Mouse (Mus musculus) testis, adult 2 months (tissue): ENCODE measurements at regions not wholly inside any gene's neighbourhood (a gene's known extent, or its start where the extent isn't known, plus 50 kb on each side); places are given as distances from the start of the nearest gene placed in this dataset.

Source experiments
- H3K27ac ChIP-seq: fragments of 200-500 bp; 2 replicates; pipeline ENCODE4 v1.5.1; 2012; ENCODE audit warnings: low read depth, low read length; ENCODE audit not compliant: control insufficient read depth, insufficient read depth
- H3K27me3 ChIP-seq: fragments of 200-500 bp; 2 replicates; pipeline ENCODE4 v1.6.1; 2012; ENCODE audit warnings: mild to moderate bottlenecking, low read length, moderate library complexity; ENCODE audit not compliant: control insufficient read depth, insufficient read depth
- H3K36me3 ChIP-seq: fragments of 200-500 bp; 2 replicates; pipeline ENCODE4 v1.6.1; 2012; ENCODE audit warnings: mild to moderate bottlenecking, low read length; ENCODE audit not compliant: control insufficient read depth, insufficient read depth
- H3K4me1 ChIP-seq: fragments of 200-500 bp; 2 replicates; pipeline ENCODE4 v1.6.1; 2012; ENCODE audit warnings: low read length; ENCODE audit not compliant: control insufficient read depth, insufficient read depth
- H3K4me3 ChIP-seq: fragments of 200-500 bp; 2 replicates; pipeline ENCODE4 v1.5.1; 2012; ENCODE audit warnings: low read depth, mild to moderate bottlenecking, low read length, moderate library complexity, mixed read lengths; ENCODE audit not compliant: control insufficient read depth
- CTCF ChIP-seq: fragments of 200-500 bp; IDR thresholded peaks from 2 replicates; pipeline ENCODE4 v1.5.1; 2012; ENCODE audit warnings: low read depth, mild to moderate bottlenecking, inconsistent platforms, low read length, moderate library complexity; ENCODE audit not compliant: control insufficient read depth, insufficient read depth, insufficient replicate concordance
- POLR2A ChIP-seq: fragments of 200-500 bp; IDR thresholded peaks from 2 replicates; pipeline ENCODE4 v1.6.1; 2012; ENCODE audit warnings: low read depth, mild to moderate bottlenecking, inconsistent platforms, low read length, moderate library complexity; ENCODE audit not compliant: control insufficient read depth

DNA sequence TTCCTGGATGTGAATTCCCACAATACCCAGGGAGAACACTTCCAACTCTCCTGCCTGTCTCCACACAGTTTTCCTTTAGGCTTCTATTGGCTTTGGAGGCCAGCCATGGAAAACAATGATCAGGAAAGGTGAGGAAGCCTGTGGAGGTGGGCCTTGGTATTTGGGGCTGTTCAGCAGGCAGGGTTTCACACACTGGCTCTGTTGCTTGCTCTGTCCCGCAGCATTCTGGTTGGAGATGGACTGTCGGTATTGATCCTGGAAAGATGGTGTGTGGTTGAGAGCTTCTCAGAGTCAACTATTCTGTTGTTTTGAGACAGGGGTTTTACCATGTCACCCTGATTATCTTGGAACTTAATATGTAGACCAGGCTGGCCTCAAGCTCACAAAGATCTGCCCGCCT, 251.6 kb upstream of the Tle3 start:
- no peak overlapping the region for H3K4me3 ChIP-seq
- H3K27ac ChIP-seq = no peak overlapping the region
- H3K4me1 ChIP-seq = no peaks in the 10 kb centered on the region
- H3K36me3 ChIP-seq = no peaks in the 10 kb centered on the region
- H3K27me3 ChIP-seq = no peaks in the 10 kb centered on the region
- TF ChIP-seq POLR2A (no peak), CTCF (no peak)

DNA sequence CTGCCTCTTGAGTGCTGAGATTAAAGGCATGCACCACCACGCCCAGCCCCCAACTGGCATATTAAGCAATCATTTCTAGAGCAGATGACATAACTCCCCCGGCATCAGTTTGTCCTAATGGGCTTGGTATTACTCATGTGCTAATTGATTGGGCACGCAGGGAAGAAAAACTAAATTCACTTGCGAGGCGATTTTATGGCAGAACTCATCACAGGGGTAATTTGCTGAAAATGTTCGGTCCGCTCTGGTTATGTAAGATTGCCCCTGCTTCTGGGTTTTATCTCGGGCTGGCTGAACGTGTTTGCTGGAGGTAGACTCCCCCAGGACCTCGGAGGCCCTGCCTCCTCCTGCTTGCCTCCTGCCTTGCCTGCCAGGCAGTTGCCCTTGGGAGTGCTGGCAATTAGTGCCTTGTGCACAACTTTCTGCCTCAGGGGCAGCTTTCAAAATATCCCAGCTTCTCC, 251.2 kb upstream of the Tle3 start:
- Histone ChIP-seq H3K27ac (no peak overlapping the region), H3K36me3 (no peaks in the 10 kb centered on the region), H3K4me3 (no peak overlapping the region), H3K4me1 (no peaks in the 10 kb centered on the region), H3K27me3 (no peaks in the 10 kb centered on the region)
- TF ChIP-seq CTCF (no peak), POLR2A (no peak)

DNA sequence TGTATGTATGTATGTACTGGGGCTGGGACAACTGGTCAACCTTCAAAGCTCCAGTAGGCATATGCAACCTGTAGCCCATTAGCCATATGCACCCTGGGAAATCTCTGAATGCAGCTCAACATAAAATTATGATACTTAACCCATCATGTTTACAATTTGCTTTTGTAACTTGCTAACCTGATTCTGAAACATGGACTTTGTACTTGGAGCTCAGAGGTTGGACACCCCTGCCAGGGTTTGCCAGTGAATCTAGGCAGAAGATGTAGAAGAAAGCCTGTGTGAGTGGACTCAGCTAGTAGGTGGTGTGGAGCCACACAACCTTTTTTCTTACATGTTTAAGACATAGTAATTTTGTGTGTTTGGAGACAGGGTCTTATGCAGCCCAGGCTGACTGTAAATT, 248.7 kb upstream of the Tle3 start:
- Histone ChIP-seq H3K27me3 (no peaks in the 10 kb centered on the region), H3K4me3 (no peak overlapping the region), H3K36me3 (no peaks in the 10 kb centered on the region), H3K4me1 (no peaks in the 10 kb centered on the region), H3K27ac (no peak overlapping the region)
- TF ChIP-seq POLR2A (no peak), CTCF (no peak)

DNA sequence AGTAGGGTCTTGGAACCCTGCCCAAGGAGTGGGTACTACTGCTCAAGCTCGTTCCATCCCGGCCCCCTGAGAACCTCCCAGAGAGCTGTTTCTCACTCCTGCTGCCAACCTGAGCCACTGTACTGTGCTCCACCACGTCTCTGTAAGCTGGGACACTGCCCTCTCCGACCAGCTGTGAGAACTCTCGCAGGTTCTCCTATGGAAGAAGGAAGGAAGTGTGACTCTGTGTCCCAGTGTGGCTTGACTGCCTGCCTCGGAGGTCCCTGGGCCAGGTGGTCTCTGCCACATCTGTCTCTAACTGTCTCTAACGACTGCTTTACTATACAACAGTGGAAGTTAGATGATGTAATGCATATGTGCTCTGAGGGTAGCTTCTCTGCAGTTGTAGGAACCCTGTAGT, 246.4 kb upstream of the Tle3 start:
- Histone ChIP-seq H3K27me3 (no peaks in the 10 kb centered on the region), H3K36me3 (no peaks in the 10 kb centered on the region), H3K4me1 (no peaks in the 10 kb centered on the region), H3K27ac (no peak overlapping the region), H3K4me3 (peak overlapping the region; percentile 33)
- TF ChIP-seq POLR2A (no peak), CTCF (no peak)

DNA sequence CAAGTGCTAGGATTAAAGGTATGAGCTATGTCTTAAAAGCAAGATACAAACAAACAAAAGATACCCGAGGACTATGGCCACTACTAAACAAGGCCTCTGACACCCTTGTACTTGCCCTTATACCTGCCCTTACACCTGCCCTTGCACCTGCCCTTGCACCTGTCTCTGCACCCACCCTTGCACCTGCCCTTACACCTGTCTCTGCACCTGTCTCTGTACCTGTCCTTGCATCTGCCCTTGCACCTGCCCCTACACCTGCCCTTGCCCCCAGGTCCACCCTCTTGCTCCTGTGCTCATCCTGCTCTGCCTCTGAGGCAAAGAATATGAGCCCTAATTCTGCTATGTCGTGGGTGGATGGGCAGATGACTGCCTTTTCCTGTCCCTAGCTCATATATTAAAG, 244.1 kb upstream of the Tle3 start:
- no peaks in the 10 kb centered on the region for H3K36me3 ChIP-seq
- no peak overlapping the region for H3K4me3 ChIP-seq
- no peak for TF ChIP-seq CTCF
- no peak for TF ChIP-seq POLR2A
- H3K27me3 ChIP-seq = no peaks in the 10 kb centered on the region
- H3K4me1 ChIP-seq = no peaks in the 10 kb centered on the region
- no peak overlapping the region for H3K27ac ChIP-seq

DNA sequence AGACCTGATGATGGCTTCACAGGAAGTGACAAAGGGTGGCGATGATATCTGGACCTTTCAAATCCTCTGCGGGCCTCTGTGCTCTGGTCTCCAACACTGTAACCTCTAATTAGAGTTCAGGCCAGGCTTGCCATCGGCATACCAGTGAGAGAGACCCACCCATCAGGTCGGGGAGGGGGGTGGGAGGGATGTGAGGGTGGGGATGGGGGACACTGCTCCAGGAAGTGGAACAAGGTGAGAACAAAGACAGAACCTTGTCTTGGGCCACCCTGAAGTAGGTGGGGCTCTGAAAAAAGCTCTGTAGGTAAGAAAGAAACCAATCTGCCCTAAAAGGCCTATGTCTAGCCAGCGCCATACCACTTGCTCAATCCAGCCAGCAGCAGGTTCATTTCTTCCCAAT, 243.0 kb upstream of the Tle3 start:
- Histone ChIP-seq H3K4me3 (no peak overlapping the region), H3K27me3 (no peaks in the 10 kb centered on the region), H3K4me1 (no peaks in the 10 kb centered on the region), H3K36me3 (no peaks in the 10 kb centered on the region), H3K27ac (no peak overlapping the region)
- TF ChIP-seq CTCF = no peak
- no peak for TF ChIP-seq POLR2A

DNA sequence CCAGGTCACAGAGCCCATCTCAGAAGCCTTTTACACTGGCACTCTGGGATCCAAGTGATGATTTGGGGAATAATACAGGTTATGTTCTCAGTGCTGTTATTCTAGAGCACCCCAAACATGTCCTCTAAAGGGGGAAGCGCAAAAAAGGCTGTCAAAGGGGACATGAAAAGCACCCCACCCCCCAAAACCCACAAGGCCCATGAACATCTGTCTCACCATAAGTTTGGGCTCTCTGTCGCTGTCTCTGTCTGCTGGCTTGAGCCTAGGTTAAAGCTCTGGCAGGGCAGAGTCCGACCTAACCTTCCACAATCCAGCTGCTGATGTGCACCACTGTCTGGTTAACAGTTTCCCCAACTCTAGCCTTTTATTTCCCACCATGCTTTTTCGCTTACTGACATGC, 241.3 kb upstream of the Tle3 start:
- no peaks in the 10 kb centered on the region for H3K36me3 ChIP-seq
- H3K4me3 ChIP-seq = no peak overlapping the region
- H3K27me3 ChIP-seq = no peaks in the 10 kb centered on the region
- no peaks in the 10 kb centered on the region for H3K4me1 ChIP-seq
- no peak for TF ChIP-seq POLR2A
- no peak for TF ChIP-seq CTCF
- no peak overlapping the region for H3K27ac ChIP-seq

DNA sequence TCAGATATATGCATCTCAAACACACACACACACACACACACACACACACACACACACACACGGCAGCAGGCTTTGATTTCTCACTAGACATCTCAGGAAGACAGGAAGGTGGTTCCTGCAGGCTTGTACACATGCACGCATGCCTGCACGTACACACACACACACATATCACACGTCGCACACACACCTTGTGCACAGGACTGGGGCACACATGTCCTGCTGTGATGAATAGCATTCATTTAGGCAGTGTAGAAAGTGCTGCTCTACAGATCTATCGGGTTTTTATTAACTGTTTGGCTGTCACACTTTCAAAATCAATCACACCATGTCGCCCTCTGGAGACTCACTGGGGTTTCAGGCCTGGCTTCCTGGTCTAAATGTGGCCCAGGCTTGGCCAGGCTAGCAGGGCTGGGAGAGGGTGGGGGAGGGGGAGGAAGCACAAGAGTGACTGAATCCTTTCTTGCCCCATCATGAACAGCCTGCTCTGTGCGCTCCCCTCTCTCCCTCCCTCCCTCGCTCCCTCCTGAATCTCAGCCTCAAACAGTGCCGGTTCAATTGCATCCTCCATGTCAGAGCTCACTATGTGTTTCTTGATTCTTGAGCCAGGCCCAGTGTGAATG, 236.8 kb upstream of the Tle3 start:
- Histone ChIP-seq H3K36me3 (no peaks in the 10 kb centered on the region), H3K4me3 (no peak overlapping the region), H3K4me1 (no peaks in the 10 kb centered on the region), H3K27me3 (no peaks in the 10 kb centered on the region), H3K27ac (no peak overlapping the region)
- TF ChIP-seq CTCF = no peak
- no peak for TF ChIP-seq POLR2A
